Mouse (Mus musculus): Measurements from ENCODE around the gene Zfp551.

Gene Zfp551

DNA sequence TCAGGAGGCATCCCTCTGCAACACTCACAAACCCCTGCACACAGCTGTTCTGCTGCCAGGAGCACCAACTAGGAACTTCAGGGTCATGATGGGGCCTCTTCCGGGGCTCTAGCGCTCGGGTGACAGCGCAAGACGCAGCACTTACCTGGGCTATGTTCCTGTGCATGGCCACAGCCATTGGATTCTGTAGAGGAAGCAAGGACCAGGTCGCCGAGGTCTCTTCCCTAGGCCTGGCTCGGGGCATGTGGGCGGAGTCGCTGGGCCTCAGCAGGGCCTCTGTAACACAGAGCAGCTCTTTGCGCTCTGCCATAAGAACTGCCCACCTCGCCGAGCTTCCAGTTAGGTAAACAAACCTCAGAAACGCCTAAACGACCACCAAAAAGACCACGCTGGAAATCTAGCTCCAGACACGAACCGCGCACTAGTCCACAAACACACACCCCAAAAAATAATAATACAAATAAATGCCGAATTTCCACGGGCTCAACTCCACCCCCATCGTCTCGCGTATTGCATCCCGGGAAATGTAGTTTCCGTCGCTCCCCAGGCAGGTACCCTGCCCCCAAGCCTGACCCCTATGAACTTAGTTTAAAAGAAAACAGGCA is at the start of gene Zfp551:
Gene Zfp551 (minus strand): TSS at position 507 of the 605 bp plus-strand sequence.
- peak; percentile 2 for DNase-seq (ENCODE audit: low spot score)

DNA sequence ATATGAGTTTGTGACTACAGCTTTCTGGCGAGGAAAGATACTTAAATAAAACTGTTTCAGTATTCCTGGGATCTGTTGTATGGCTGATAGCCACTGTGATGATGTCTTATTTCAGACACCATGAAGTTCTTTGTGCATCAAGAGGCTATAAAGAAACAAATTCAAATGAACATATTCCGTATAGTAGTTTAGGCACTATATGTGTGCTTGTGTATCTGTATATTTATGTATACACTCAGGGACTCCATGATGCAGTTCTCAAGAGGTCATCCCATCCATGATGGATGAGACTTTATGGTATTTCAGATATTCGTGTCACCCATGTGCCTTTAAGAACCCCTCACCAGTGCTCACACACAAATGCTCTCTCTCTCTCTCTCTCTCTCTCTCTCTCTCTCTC is 304 bp upstream of the Zfp551 start:
- DNase-seq (ENCODE audit: low spot score) = no peak

DNA sequence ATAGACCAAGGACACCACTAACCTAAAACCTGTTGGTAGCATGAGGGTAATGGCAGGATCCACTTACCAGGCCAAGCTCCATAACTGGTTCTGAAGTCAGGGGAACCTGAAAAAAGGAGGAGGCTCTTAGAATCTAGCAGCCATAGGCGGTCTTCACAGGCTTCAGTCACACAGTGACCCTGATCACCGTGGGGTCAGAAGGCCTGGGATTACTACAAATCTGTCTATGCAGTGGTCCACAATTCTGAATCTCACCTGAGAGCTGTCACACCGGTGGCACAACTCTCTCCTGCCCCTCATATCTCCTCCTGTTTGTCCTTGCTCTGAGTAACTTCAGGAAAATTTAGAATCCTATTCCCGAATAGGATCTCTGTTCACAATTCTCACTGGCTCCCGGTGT is 810 bp downstream of the Zfp551 start:
- DNase-seq (ENCODE audit: low spot score) = no peak

DNA sequence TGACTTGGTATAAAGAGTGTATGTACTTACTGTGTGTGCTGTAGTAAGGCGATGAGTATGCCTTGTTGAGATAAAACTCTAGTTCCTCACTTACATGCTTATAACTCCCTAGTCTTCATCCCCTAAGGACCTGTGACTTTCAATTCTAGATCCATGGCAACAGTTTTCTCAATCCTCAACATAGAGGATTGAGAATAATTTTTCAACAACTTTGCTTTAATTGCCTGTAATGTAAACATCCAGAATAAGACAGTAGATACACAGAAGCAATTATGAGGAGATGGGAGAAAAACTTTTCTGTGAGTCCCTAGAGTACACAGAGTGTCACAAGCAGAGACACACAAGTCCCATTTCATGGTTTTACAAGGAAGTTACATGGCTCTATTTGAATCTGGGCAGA is 53.4 kb downstream of the Zfp551 start, which contains the start of gene Vmn1r84:
Gene Vmn1r84 (minus strand): TSS at position 101 of the 400 bp plus-strand sequence.
- DNase-seq (ENCODE audit: low spot score) = no peak
